Mouse (Mus musculus) B cell, adult 2 months (primary cell): ENCODE results near the gene Cxadr.
"Not testable (repeated sequence)": the region's sequence is repeated elsewhere in the genome, so short reads cannot be mapped to it uniquely, and the experiment has no call there.

ENCODE experiments used
- DNase-seq, 2 experiments: peaks; one replicate each; pipeline ENCODE4 v3.0.0; 2022

The Cxadr gene

GRCm38 (mm10) chr16:78306606-78307005 is 5.3 kb downstream of the Cxadr start:
- DNase-seq: no peak

- no peak for DNase-seq
These were observed 6.3 kb downstream of the Cxadr start for GRCm38 (mm10) chr16:78307476-78308192.

GRCm38 (mm10) chr16:78309258-78309657 is 8.0 kb downstream of the Cxadr start:
- DNase-seq: no peak

- DNase-seq: no peak
These were observed 12.0 kb downstream of the Cxadr start for GRCm38 (mm10) chr16:78313135-78313887.

- no peak for DNase-seq
These were observed 12.7 kb downstream of the Cxadr start for GRCm38 (mm10) chr16:78314026-78314425.

GRCm38 (mm10) chr16:78316849-78317248 is 15.6 kb downstream of the Cxadr start:
- peak; percentile 36 to 38 for DNase-seq

GRCm38 (mm10) chr16:78317960-78318359 is 16.7 kb downstream of the Cxadr start:
- DNase-seq: no peak

GRCm38 (mm10) chr16:78319711-78320110 is 18.4 kb downstream of the Cxadr start:
- DNase-seq: no peak

GRCm38 (mm10) chr16:78321559-78321958 is 20.3 kb downstream of the Cxadr start:
- DNase-seq: no peak

GRCm38 (mm10) chr16:78322140-78322539 is 20.9 kb downstream of the Cxadr start:
- no peak for DNase-seq

- no peak for DNase-seq
These were observed 24.9 kb downstream of the Cxadr start for GRCm38 (mm10) chr16:78325972-78326848.

GRCm38 (mm10) chr16:78327562-78327961 is 26.3 kb downstream of the Cxadr start:
- no peak for DNase-seq

GRCm38 (mm10) chr16:78327999-78328398 is 26.7 kb downstream of the Cxadr start:
- DNase-seq: no peak

GRCm38 (mm10) chr16:78337226-78337625 is 35.9 kb downstream of the Cxadr start:
- DNase-seq: no peak

GRCm38 (mm10) chr16:78341356-78341755 is 40.1 kb downstream of the Cxadr start:
- DNase-seq: no peak

GRCm38 (mm10) chr16:78342767-78343166 is 41.5 kb downstream of the Cxadr start:
- DNase-seq: no peak

GRCm38 (mm10) chr16:78343792-78344191 is 42.5 kb downstream of the Cxadr start:
- no peak for DNase-seq

GRCm38 (mm10) chr16:78346662-78347327 is 45.5 kb downstream of the Cxadr start:
- DNase-seq: no peak

GRCm38 (mm10) chr16:78347328-78347926 is 46.1 kb downstream of the Cxadr start:
- no peak for DNase-seq

- peak in 1 of 2 experiments; percentile 19 for DNase-seq
These were observed 56.5 kb downstream of the Cxadr start for GRCm38 (mm10) chr16:78357757-78358156.

GRCm38 (mm10) chr16:78361466-78361865 is 60.2 kb downstream of the Cxadr start:
- DNase-seq: no peak

- DNase-seq: not testable (repeated sequence)
These were observed 63.3 kb downstream of the Cxadr start for GRCm38 (mm10) chr16:78364554-78364953.
